Mouse (Mus musculus) hindbrain, embryonic 13.5 days (tissue): ENCODE results near the gene Ptpra. TPM values are rescaled to one million over a fixed set of nuclear protein-coding genes. Genes with fewer than 3 reads are reported as not detected.
"Not testable (repeated sequence)": the region's sequence is repeated elsewhere in the genome, so short reads cannot be mapped to it uniquely, and the experiment has no call there.

Source experiments
- ATAC-seq: fragments of 200-750 bp; cut with Nextera tagmentation; 2 replicates; pipeline ENCODE4 v1.8.0; 2017; ENCODE audit warnings: moderate TSS enrichment; ENCODE audit not compliant: low FRiP score
- H3K27ac ChIP-seq: fragments of 300-500 bp; sonication (generic); 2 replicates; pipeline ENCODE4 v1.5.1; 2015; ENCODE audit warnings: inconsistent platforms, mild to moderate bottlenecking, moderate library complexity
- H3K27me3 ChIP-seq: fragments of 300-500 bp; sonication (generic); 2 replicates; pipeline ENCODE4 v1.6.1; 2015; ENCODE audit warnings: mild to moderate bottlenecking, inconsistent platforms
- H3K36me3 ChIP-seq: fragments of 300-500 bp; sonication (generic); 2 replicates; pipeline ENCODE4 v1.6.1; 2015; ENCODE audit warnings: mild to moderate bottlenecking, inconsistent platforms
- H3K4me1 ChIP-seq: fragments of 300-500 bp; sonication (generic); replicated peaks from 2 replicates; pipeline ENCODE4 v1.6.1; 2015; ENCODE audit warnings: inconsistent platforms
- H3K4me2 ChIP-seq: fragments of 300-500 bp; sonication (generic); 2 replicates; pipeline ENCODE4 v1.6.1; 2015; ENCODE audit warnings: inconsistent platforms, mild to moderate bottlenecking, moderate library complexity
- H3K4me3 ChIP-seq: fragments of 300-500 bp; sonication (generic); 2 replicates; pipeline ENCODE4 v1.5.1; 2015; ENCODE audit warnings: mild to moderate bottlenecking, inconsistent platforms
- H3K9ac ChIP-seq: fragments of 300-500 bp; sonication (generic); 2 replicates; pipeline ENCODE4 v1.6.1; 2015; ENCODE audit warnings: mild to moderate bottlenecking, inconsistent platforms
- H3K9me3 ChIP-seq: fragments of 300-500 bp; sonication (generic); 2 replicates; pipeline ENCODE4 v1.6.1; 2016; ENCODE audit warnings: inconsistent platforms
- WGBS: fragments of 180-500 bp; shearing (Covaris S2); methylation state at CpG from one replicate; pipeline ENCODE4 v1.1.7; 2015; 5-methylcytosine and 5-hydroxymethylcytosine counted together
- polyA plus RNA-seq: library from polyadenylated mRNA; unstranded; fragments of >200 nt; fragmentation: Nextera tagmentation; extraction: Ambion mirVana; gene quantifications from 2 replicates; pipeline ENCODE4 v1.2.1, GENCODE M21; 2015

Ptpra gene
- polyA plus RNA-seq, 1 experiment from 2014 or later, result 126 TPM

DNA sequence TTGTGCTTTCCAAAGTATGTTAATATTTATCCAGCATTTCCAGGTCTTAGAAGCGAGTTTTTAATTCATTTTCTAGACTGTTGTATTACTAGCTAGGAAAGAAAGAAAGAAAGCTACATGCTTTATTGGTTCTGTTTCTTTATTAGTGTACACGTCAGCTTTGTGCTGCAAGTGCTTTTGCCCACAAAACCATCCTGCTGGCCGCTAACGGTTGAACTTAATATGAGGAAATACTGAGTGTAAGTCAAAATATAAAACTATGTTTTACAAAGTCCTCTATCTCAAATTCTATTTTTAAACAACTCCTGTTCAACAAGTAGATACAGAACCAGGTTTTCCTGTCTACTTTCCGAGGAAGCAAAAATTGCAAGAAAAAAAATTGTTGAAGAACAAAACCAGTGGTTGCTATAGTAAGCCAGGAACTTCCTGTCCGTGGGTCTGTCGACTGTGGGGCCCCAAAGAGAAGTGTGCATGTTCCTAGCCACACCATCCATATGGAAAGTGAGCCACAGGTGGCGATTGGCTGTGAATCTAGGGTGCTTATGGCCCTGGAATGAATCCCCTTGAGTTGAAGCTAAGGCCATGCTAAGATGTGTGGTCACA lies 22.9 kb downstream of the Ptpra start:
- no peak overlapping the region for H3K4me2 ChIP-seq
- peaks cover 5% of the 10 kb centered on the region for H3K36me3 ChIP-seq
- ATAC-seq, result no peak
- H3K27ac ChIP-seq, result no peak overlapping the region
- no peaks in the 10 kb centered on the region for H3K27me3 ChIP-seq
- WGBS, result 84% methylated on average over 8 of the region's 8 CpGs
- H3K4me3 ChIP-seq, result no peak overlapping the region
- H3K9me3 ChIP-seq, result no peaks in the 10 kb centered on the region
- H3K9ac ChIP-seq, result no peak overlapping the region
- peaks cover 21% of the 10 kb centered on the region for H3K4me1 ChIP-seq

DNA sequence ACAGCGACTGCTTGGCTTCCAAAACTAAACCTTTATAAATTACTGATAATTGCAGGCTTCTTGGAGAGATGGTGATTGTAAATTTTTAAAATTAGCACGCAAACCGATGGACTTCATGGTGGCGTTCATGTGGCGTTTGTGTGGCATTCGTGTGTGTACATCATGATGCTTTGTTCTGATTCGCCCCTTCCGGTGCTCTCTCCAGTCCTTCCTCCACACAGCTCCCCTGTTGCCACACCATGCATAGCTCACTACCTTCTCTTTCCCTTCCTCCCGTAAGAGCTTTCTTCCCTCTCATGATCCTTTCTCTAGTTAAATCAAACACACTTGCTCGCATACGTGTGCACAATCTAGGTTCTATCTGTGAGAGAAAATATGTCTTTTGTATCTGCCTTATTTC lies 25.7 kb downstream of the Ptpra start:
- no peak overlapping the region for H3K9ac ChIP-seq
- H3K4me1 ChIP-seq, result 0 out of 2 replicates have a peak, but pooled peaks cover 3% of the 10 kb centered on the region
- no peak overlapping the region for H3K27ac ChIP-seq
- H3K9me3 ChIP-seq, result 0 out of 2 replicates have a peak, but pooled peaks cover 8% of the 10 kb centered on the region
- no peaks in the 10 kb centered on the region for H3K27me3 ChIP-seq
- no peak for ATAC-seq
- no peak overlapping the region for H3K4me3 ChIP-seq
- WGBS, result 94% methylated on average over 11 of the region's 11 CpGs
- H3K4me2 ChIP-seq, result no peak overlapping the region
- H3K36me3 ChIP-seq, result peaks cover 10% of the 10 kb centered on the region

DNA sequence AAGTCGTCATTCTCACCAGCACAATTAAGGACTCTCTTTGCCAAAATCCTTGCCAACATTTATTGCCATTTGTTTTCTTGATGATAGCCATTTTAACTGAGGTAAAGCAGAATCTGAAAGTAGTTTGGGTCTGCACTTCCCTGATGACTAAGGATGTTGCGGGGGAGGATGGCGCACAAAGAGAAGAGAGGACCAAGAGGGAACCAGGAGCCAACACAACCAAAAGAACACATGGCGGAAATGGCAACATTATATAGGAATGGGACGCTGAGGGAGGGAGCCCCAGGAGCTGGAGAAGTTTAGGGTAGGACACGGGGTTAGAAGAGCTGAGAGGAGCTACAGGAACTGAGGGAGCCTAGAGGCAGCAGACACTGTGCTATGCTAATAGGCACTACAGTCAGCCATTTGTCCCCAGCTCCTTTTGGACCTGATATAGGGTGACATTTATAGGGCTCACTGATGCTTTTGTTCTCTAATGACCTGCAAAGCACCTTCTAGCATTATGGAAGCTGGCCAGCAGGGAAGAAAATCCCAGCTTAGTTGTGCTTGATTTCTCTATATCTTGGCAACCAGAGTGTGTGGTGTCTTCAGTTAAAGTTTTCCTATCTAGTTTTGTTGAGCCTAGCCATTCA lies 26.7 kb downstream of the Ptpra start:
- 0 out of 2 replicates have a peak, but pooled peaks cover 8% of the 10 kb centered on the region for H3K9me3 ChIP-seq
- H3K4me1 ChIP-seq, result 0 out of 2 replicates have a peak, but pooled peaks cover 3% of the 10 kb centered on the region
- peaks cover 10% of the 10 kb centered on the region for H3K36me3 ChIP-seq
- no peak overlapping the region for H3K4me2 ChIP-seq
- H3K4me3 ChIP-seq, result no peak overlapping the region
- H3K9ac ChIP-seq, result no peak overlapping the region
- 89% methylated on average over 6 of the region's 6 CpGs for WGBS
- no peaks in the 10 kb centered on the region for H3K27me3 ChIP-seq
- no peak overlapping the region for H3K27ac ChIP-seq
- no peak for ATAC-seq

DNA sequence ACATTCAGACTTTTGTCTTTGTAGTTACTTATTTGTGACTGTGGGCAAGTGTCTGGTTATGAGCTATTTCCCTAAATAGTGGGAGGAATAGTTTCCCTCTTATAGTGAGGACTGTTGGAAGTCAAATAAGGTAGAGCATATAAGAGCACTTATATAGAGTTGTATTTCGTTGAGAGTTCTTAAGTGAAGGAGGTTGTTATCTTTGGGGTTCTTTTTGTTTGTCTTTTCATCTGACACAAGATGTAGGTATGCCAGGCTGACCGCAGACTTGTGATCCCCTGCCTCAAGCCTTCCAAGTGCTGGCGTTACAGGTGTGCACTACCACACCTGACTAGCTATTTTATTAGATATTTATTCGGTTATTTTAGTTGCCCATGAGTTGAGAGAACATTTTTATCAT lies 32.1 kb downstream of the Ptpra start:
- ATAC-seq, result no peak
- WGBS, result 92% methylated on average over 4 of the region's 4 CpGs
- H3K36me3 ChIP-seq, result peaks cover 10% of the 10 kb centered on the region
- no peak overlapping the region for H3K4me2 ChIP-seq
- no peaks in the 10 kb centered on the region for H3K4me1 ChIP-seq
- H3K27me3 ChIP-seq, result no peaks in the 10 kb centered on the region
- H3K27ac ChIP-seq, result no peak overlapping the region
- no peak overlapping the region for H3K9ac ChIP-seq
- 0 out of 2 replicates have a peak, but pooled peaks cover 8% of the 10 kb centered on the region for H3K9me3 ChIP-seq
- H3K4me3 ChIP-seq, result no peak overlapping the region

DNA sequence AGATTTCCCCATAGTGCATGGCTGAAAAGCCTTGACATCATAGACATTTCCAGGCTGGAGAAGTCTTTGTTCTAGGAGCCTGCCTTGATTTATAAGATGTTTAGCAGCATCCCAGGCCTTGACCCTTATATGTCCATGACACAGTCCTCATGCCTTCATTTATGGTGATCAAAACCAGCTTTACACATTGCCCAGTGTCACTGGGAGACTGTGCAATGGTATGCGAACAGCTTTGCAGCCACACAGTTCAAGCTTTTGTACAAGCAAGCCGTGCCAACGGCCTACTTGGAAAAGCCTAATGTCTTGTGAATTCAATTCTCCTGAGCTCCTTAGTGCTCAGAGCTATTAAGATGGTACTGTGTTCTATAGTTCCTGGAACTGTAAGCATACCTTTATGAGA lies 32.6 kb downstream of the Ptpra start:
- Histone ChIP-seq H3K36me3 (peaks cover 8% of the 10 kb centered on the region), H3K27me3 (no peaks in the 10 kb centered on the region), H3K27ac (no peak overlapping the region), H3K9me3 (0 out of 2 replicates have a peak, but pooled peaks cover 8% of the 10 kb centered on the region), H3K4me2 (no peak overlapping the region), H3K9ac (no peak overlapping the region), H3K4me3 (no peak overlapping the region), H3K4me1 (0 out of 2 replicates have a peak, but pooled peaks cover under 1% of the 10 kb centered on the region)
- ATAC-seq, result no peak
- 55% methylated on average over 3 of the region's 3 CpGs for WGBS

DNA sequence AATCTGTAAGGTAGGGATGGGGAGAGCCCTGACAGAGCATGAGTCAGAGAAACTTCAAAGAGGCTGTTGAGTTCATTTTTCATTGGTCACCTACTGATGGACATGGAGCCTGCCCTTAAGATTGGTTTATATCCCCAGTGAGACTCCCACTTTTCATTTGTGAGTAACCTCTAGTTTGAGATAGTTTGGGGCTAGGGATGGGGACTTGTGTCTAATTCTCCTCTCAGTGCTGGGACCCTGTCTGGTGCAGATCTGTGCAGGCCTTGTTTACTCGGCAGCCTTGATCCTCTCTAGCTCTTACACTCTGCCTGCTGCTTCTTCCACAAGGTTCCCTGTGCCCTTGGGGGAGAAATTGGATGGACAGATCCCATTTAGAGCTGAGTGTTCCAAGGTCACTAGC lies 34.1 kb downstream of the Ptpra start:
- 87% methylated on average over 1 of the region's 1 CpGs for WGBS
- H3K27me3 ChIP-seq, result no peaks in the 10 kb centered on the region
- no peak for ATAC-seq

DNA sequence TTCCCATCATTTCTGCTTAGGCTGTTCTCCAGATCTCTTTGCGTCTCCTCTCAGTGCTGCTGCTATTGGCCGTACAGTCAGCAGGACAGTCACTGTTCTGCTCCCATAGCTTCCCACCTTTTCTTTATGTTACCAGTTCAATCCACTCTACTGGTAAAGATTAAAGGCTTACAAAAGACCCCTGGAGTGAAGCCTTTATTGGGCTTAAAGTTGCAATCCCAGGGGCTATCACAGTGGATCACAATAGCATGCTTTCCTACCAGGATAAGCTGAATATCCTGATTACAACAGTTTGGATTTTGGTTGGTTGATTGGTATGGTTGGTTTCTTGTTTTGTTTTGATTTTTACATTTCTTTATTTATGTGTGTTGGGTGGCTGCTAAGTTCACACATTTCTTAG lies 37.9 kb downstream of the Ptpra start:
- peaks cover 13% of the 10 kb centered on the region for H3K4me1 ChIP-seq
- H3K36me3 ChIP-seq, result no peaks in the 10 kb centered on the region
- no peak overlapping the region for H3K4me3 ChIP-seq
- no peak overlapping the region for H3K9ac ChIP-seq
- no peak overlapping the region for H3K27ac ChIP-seq
- 53% methylated on average over 2 of the region's 2 CpGs for WGBS
- H3K27me3 ChIP-seq, result no peaks in the 10 kb centered on the region
- ATAC-seq, result no peak
- H3K4me2 ChIP-seq, result no peak overlapping the region
- H3K9me3 ChIP-seq, result no peaks in the 10 kb centered on the region; the same call in 1 of the 2 replicates

More for the DNA sequence above, 34.1 kb downstream of the Ptpra start:
- H3K27ac ChIP-seq, result no peak overlapping the region
- peaks cover 3% of the 10 kb centered on the region; the same call in 1 of the 2 replicates for H3K36me3 ChIP-seq
- H3K4me1 ChIP-seq, result 0 out of 2 replicates have a peak, but pooled peaks cover 4% of the 10 kb centered on the region
- no peak overlapping the region for H3K9ac ChIP-seq
- 0 out of 2 replicates have a peak, but pooled peaks cover 4% of the 10 kb centered on the region for H3K9me3 ChIP-seq
- H3K4me2 ChIP-seq, result no peak overlapping the region
- no peak overlapping the region for H3K4me3 ChIP-seq

DNA sequence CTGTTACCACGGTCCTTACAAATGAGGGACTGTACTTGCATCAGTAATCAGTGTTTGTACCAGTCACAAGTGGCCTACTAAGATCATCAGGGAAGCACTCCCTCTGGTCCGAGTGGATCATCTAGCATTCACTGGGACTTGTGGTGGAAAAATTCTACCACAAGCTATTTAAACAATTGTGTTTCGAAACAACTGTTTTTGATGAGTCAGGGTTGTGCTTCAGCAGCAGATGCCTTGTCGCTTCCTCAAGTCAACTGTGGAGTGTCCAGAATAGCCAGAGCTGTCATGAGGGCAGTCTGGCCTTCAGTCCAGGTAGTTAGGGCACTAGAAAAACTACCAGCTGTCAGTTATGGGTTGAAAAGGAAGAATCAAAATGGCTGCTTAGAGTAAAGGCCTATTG lies 38.5 kb downstream of the Ptpra start:
- H3K4me1 ChIP-seq, result peaks cover 13% of the 10 kb centered on the region
- H3K36me3 ChIP-seq, result no peaks in the 10 kb centered on the region
- WGBS, result 91% methylated on average over 4 of the region's 4 CpGs
- no peaks in the 10 kb centered on the region for H3K27me3 ChIP-seq
- no peak overlapping the region for H3K4me2 ChIP-seq
- no peak overlapping the region for H3K4me3 ChIP-seq
- no peak overlapping the region for H3K27ac ChIP-seq
- no peak for ATAC-seq
- H3K9ac ChIP-seq, result no peak overlapping the region
- no peaks in the 10 kb centered on the region; the same call in 1 of the 2 replicates for H3K9me3 ChIP-seq

DNA sequence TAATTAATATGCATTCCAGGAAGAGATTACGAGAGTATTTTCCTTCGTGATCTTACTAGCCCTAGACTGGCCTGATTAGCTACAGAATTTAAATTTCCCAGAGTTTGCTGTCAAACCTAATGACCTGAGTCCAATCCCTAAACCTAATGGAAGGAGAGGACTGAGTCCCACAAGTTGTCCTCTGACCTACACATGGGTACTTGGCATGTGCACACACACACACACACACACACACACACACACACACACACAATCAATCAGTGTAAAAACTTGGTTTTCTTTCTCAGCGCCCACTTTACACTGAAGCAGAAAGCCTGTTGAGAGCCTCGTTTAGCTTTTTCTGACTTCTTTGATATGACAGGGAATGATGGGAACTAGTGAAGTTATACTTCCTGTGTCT lies 41.1 kb downstream of the Ptpra start:
- no peak overlapping the region for H3K9ac ChIP-seq
- ATAC-seq, result peak; percentile 16; the same call in 1 of the 2 replicates
- 17% methylated on average over 4 of the region's 4 CpGs for WGBS
- H3K36me3 ChIP-seq, result no peaks in the 10 kb centered on the region
- no peaks in the 10 kb centered on the region for H3K27me3 ChIP-seq
- H3K9me3 ChIP-seq, result no peaks in the 10 kb centered on the region; the same call in 1 of the 2 replicates
- H3K4me2 ChIP-seq, result no peak overlapping the region
- peak overlapping the region; percentile 78 for H3K27ac ChIP-seq
- H3K4me3 ChIP-seq, result no peak overlapping the region
- H3K4me1 ChIP-seq, result peaks cover 27% of the 10 kb centered on the region

DNA sequence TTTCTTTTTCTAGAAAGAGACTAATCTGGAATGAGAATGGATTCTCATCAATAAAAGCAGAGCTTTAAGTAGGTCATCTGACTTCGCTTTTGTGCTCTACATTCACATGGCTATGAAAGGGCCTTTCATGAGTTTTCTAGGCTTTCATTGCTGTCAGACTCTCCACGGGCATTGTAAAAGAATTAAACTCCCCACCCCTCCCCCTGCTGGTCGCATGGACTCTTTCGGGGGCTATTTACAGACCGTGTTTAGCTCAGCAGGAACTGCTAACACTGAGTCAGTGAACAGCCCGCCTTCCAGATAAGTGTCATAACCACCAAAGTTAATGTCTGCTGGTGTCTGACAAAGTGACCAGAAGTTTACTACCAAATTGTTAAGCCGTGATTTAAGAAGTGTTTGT lies 41.5 kb downstream of the Ptpra start:
- H3K4me2 ChIP-seq, result no peak overlapping the region
- peak; percentile 77 for ATAC-seq
- H3K27me3 ChIP-seq, result no peaks in the 10 kb centered on the region
- no peaks in the 10 kb centered on the region; the same call in 1 of the 2 replicates for H3K9me3 ChIP-seq
- no peaks in the 10 kb centered on the region for H3K36me3 ChIP-seq
- no peak overlapping the region for H3K9ac ChIP-seq
- peak overlapping the region; percentile 78 for H3K27ac ChIP-seq
- 4% methylated on average over 7 of the region's 7 CpGs for WGBS
- peaks cover 31% of the 10 kb centered on the region for H3K4me1 ChIP-seq
- H3K4me3 ChIP-seq, result no peak overlapping the region

DNA sequence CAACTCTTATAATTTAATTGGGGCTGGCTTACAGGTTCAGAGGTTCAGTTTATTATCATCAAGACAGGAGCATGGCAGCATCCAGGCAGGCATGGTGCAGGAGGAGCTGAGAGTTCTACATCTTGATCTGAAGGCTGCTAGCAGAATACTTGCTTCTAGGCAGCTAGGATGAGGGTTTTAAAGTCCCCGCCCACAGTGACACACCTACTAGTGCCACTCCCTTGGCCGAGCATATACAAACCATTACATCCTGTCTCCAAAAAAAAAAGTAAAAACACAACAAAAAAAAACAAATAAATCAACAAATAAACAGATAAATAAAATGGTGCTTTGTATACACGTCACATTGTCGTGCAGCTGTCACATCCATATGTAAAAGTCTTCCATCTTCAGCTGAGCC lies 45.0 kb downstream of the Ptpra start:
- H3K27me3 ChIP-seq, result not testable (repeated sequence)

DNA sequence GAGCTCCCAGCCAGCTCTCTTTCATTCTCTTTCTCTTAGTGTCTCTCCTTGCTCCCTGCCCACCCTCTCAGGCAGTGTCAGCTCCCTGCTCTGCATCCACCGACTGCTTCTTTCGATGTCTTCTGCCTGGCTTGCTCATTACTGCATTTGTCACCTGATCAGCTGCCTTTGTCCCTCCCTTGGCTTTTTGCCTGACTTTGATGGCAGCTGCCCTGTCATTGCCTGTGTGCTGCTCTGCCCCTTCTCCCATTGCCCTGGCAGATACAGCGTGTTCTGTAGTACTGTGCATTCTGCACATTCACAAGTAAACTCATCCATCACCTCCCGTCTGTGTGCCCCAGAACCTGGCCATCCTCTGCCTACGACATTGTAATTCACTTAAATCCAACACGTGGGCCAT lies 46.0 kb downstream of the Ptpra start:
- Histone ChIP-seq H3K4me1 (peaks cover 37% of the 10 kb centered on the region), H3K27me3 (no peaks in the 10 kb centered on the region), H3K36me3 (no peaks in the 10 kb centered on the region), H3K9me3 (no peaks in the 10 kb centered on the region; the same call in 1 of the 2 replicates), H3K9ac (no peak overlapping the region), H3K4me2 (peak overlapping the region; percentile 0; the same call in 1 of the 2 replicates), H3K27ac (peak overlapping the region; percentile 66), H3K4me3 (no peak overlapping the region)
- WGBS, result 17% methylated on average over 6 of the region's 6 CpGs
- ATAC-seq, result peak; percentile 90

More for the DNA sequence above, 45.0 kb downstream of the Ptpra start:
- H3K36me3 ChIP-seq, H3K9me3 ChIP-seq, H3K4me2 ChIP-seq, H3K4me3 ChIP-seq, H3K9ac ChIP-seq, ATAC-seq: not testable (repeated sequence)
- peaks cover 40% of the 10 kb centered on the region for H3K4me1 ChIP-seq
- H3K27ac ChIP-seq, result peak overlapping the region; percentile 66; the same call in 1 of the 2 replicates
- WGBS, result 85% methylated on average over 4 of the region's 4 CpGs
